18 mouse cellular contexts compared by ENCODE assay signal in genomic region chr5:81645557-81645956, GRCm38 (mm10).
"Had no signal": no experiment of that assay in that cellular context is flagged by ENCODE, and none has a peak within 500 bp of the region (broad histone marks: within the 10 kb centered on the region; RNA-seq: fewer than 3 reads in every experiment).

No protein-coding gene starts in this region.

- DNase-seq: kidney, adult 2 months; kidney, postnatal 14 days; kidney, postnatal 4 days; left cerebral cortex, postnatal 4 days; liver, postnatal 0 days; lung, postnatal 14 days; lung, postnatal 4 days; retina, postnatal 1 day; thymus, adult 18-20 months; thymus, postnatal 4 days had no signal

- H3K9ac ChIP-seq: limb, embryonic 12.5 days; limb, embryonic 15.5 days; liver, embryonic 14.5 days; liver, postnatal 0 days; lung, embryonic 15.5 days; midbrain, embryonic 15.5 days; neural tube, embryonic 12.5 days had no signal

- H3K9me3 ChIP-seq: limb, embryonic 12.5 days; limb, embryonic 15.5 days; lung, embryonic 15.5 days; midbrain, embryonic 15.5 days; neural tube, embryonic 12.5 days had no signal

- H3K4me1 ChIP-seq: limb, embryonic 12.5 days; limb, embryonic 15.5 days; lung, embryonic 15.5 days; neural tube, embryonic 12.5 days had no signal

- H3K27me3 ChIP-seq: limb, embryonic 12.5 days; limb, embryonic 15.5 days; lung, embryonic 15.5 days; midbrain, embryonic 15.5 days; neural tube, embryonic 12.5 days had no signal

- H3K36me3 ChIP-seq: limb, embryonic 15.5 days; lung, embryonic 15.5 days; midbrain, embryonic 15.5 days; neural tube, embryonic 12.5 days had no signal

- H3K4me3 ChIP-seq: limb, embryonic 12.5 days; limb, embryonic 15.5 days; lung, embryonic 15.5 days; midbrain, embryonic 15.5 days; neural tube, embryonic 12.5 days had no signal

- H3K27ac ChIP-seq: limb, embryonic 12.5 days; limb, embryonic 15.5 days; liver, embryonic 14.5 days; lung, embryonic 15.5 days; midbrain, embryonic 15.5 days; neural tube, embryonic 12.5 days had no signal

- H3K4me2 ChIP-seq: limb, embryonic 12.5 days; limb, embryonic 15.5 days; liver, embryonic 11.5 days; lung, embryonic 15.5 days; midbrain, embryonic 15.5 days; neural tube, embryonic 12.5 days had no signal

- ATAC-seq: intestine, postnatal 0 days; liver, postnatal 0 days; midbrain, embryonic 15.5 days had no signal
